In the genomic region with DNA sequence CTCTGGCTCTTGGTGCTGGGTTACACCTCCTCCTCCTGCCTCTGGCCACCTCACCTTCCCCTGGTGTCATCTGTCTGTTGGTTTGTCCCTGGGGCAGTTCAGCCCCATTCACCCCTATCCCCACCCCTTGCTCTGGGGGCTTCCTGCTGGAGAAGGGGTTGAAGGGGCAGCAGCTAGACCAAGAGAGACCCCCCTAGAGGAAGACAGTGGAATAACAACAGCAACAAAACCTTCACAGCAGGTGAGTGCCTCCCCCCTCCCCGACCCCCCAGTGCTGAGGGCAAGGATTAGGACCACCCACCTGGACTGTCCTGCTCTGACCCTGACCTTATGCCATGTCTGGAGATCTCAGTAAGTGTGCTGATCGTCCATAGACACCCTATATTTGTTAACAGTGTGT, we compare ENCODE assay signal across 17 mouse cellular contexts. TPM values are rescaled to one million over a fixed set of nuclear protein-coding genes. Genes with fewer than 3 reads are reported as not detected.
DNase-seq lines count a peak whose midpoint lies in the region; ATAC-seq and TF ChIP-seq lines count a peak whose summit lies in the region.
"Had no signal": no experiment of that assay in that cellular context is flagged by ENCODE, and none has a peak within 500 bp of the region (broad histone marks: within the 10 kb centered on the region; RNA-seq: fewer than 3 reads in every experiment).

No protein-coding gene starts in this region.

- no peak for ATAC-seq in heart, postnatal 0 days (ENCODE audit: insufficient read depth, low read depth)
- ATAC-seq in lung, postnatal 0 days = no peak
- ATAC-seq in G1E (ENCODE audit: extremely low read depth, insufficient number of reproducible peaks, low FRiP score, poor library complexity, severe bottlenecking) = no peak; the same call in 1 of the 2 replicates
- peak; percentile 53 for ATAC-seq in megakaryocyte progenitor cell, adult 5-6 weeks (replicated peaks; ENCODE audit: poor library complexity)

- no peak for TF ChIP-seq EP300 in heart, postnatal 0 days (IDR thresholded peaks at IDR 0.05; ENCODE audit: low read depth)
- TF ChIP-seq EP300 in lung, postnatal 0 days (IDR thresholded peaks at IDR 0.05) = no peak

- H3K36me3 ChIP-seq in heart, postnatal 0 days (replicated peaks; ENCODE audit: control insufficient read depth, insufficient read depth, low read length) = no peaks in the 10 kb centered on the region
- H3K36me3 ChIP-seq in lung, postnatal 0 days (ENCODE audit: insufficient read depth, low read length) = no peaks in the 10 kb centered on the region
- H3K36me3 ChIP-seq in G1E (replicated peaks) = no peaks in the 10 kb centered on the region
- H3K36me3 ChIP-seq: embryonic facial prominence, embryonic 13.5 days; heart, embryonic 15.5 days; intestine, embryonic 15.5 days had no signal

- no peak overlapping the region for H3K4me2 ChIP-seq in heart, postnatal 0 days (ENCODE audit: low read depth, low read length)
- no peak overlapping the region for H3K4me2 ChIP-seq in lung, postnatal 0 days (replicated peaks; ENCODE audit: low read depth, low read length)
- H3K4me2 ChIP-seq: embryonic facial prominence, embryonic 13.5 days; forebrain, embryonic 13.5 days; heart, embryonic 15.5 days; intestine, embryonic 15.5 days had no signal

- WGBS in heart, postnatal 0 days = 28% methylated on average over 2 of the region's 2 CpGs
- WGBS in lung, postnatal 0 days = 12% methylated on average over 2 of the region's 2 CpGs

- intact Hi-C loops in heart, postnatal 36 days (cut with DNase I) = loop anchor here (10.0 kb wide), 1 partner anchor 459 kb away; no protein-coding TSS in a partner anchor

- 0 out of 2 replicates have a peak, but pooled peaks have one; percentile 18 for TF ChIP-seq CTCF in heart, postnatal 0 days (IDR thresholded peaks at IDR 0.05; ENCODE audit: low read depth)
- TF ChIP-seq CTCF in lung, postnatal 0 days (IDR thresholded peaks at IDR 0.05) = peak; percentile 40
- TF ChIP-seq CTCF in G1E (IDR thresholded peaks at IDR 0.05; ENCODE audit: low read depth, low read length) = peak; percentile 58

- H3K4me1 ChIP-seq in heart, postnatal 0 days (ENCODE audit: control insufficient read depth, insufficient read depth) = no peaks in the 10 kb centered on the region
- H3K4me1 ChIP-seq in lung, postnatal 0 days (ENCODE audit: insufficient read depth, low read depth, low read length) = no peaks in the 10 kb centered on the region
- H3K4me1 ChIP-seq in G1E (ENCODE audit: insufficient read depth, low read depth, low read length) = no peaks in the 10 kb centered on the region
- H3K4me1 ChIP-seq: embryonic facial prominence, embryonic 13.5 days; heart, embryonic 15.5 days; intestine, embryonic 15.5 days had no signal

- no peak overlapping the region for H3K4me3 ChIP-seq in heart, postnatal 0 days (ENCODE audit: low read depth, low read length)
- H3K4me3 ChIP-seq in lung, postnatal 0 days (ENCODE audit: low read depth, low read length) = no peak overlapping the region
- no peak overlapping the region for H3K4me3 ChIP-seq in G1E (ENCODE audit: low read depth, low read length)
- H3K4me3 ChIP-seq: embryonic facial prominence, embryonic 13.5 days; forebrain, embryonic 13.5 days; heart, embryonic 15.5 days; intestine, embryonic 15.5 days; myocyte had no signal

- DNase-seq in heart, postnatal 0 days (ENCODE audit: low spot score) = no peak
- DNase-seq in heart, postnatal 36 days = no peak
- DNase-seq in lung, postnatal 0 days (ENCODE audit: low spot score) = no peak
- no peak for DNase-seq in lung, postnatal 36 days
- no peak for DNase-seq in G1E (ENCODE audit: low spot score)
- DNase-seq in spleen, adult 12 weeks (ENCODE audit: low spot score) = no peak
- DNase-seq in kidney, postnatal 25 days = no peak
- DNase-seq: cerebellum, adult 9-10 months; gastrocnemius, postnatal 10 days; liver had no signal

- no peaks in the 10 kb centered on the region for H3K9me3 ChIP-seq in heart, postnatal 0 days (replicated peaks; ENCODE audit: control insufficient read depth, low read length)
- no peaks in the 10 kb centered on the region for H3K9me3 ChIP-seq in lung, postnatal 0 days (ENCODE audit: low read length)
- no peaks in the 10 kb centered on the region for H3K9me3 ChIP-seq in G1E (replicated peaks)
- H3K9me3 ChIP-seq: embryonic facial prominence, embryonic 13.5 days; forebrain, embryonic 13.5 days; heart, embryonic 15.5 days; intestine, embryonic 15.5 days had no signal

- H3K27me3 ChIP-seq in heart, postnatal 0 days (ENCODE audit: control insufficient read depth, insufficient read depth, low read length) = no peaks in the 10 kb centered on the region
- no peaks in the 10 kb centered on the region for H3K27me3 ChIP-seq in lung, postnatal 0 days (replicated peaks; ENCODE audit: insufficient read depth, low read length)
- H3K27me3 ChIP-seq in G1E (ENCODE audit: insufficient read depth, low read length) = peaks cover 5% of the 10 kb centered on the region
- H3K27me3 ChIP-seq: embryonic facial prominence, embryonic 13.5 days; intestine, embryonic 15.5 days had no signal

- H3K9ac ChIP-seq in heart, postnatal 0 days (replicated peaks; ENCODE audit: low read depth, low read length) = no peak overlapping the region
- no peak overlapping the region for H3K9ac ChIP-seq in lung, postnatal 0 days (replicated peaks; ENCODE audit: low read depth)
- H3K9ac ChIP-seq: embryonic facial prominence, embryonic 13.5 days; forebrain, embryonic 13.5 days; heart, embryonic 15.5 days; intestine, embryonic 15.5 days had no signal

- H3K27ac ChIP-seq in heart, postnatal 0 days (ENCODE audit: low read depth) = no peak overlapping the region
- no peak overlapping the region for H3K27ac ChIP-seq in lung, postnatal 0 days (ENCODE audit: low read length)
- H3K27ac ChIP-seq: embryonic facial prominence, embryonic 13.5 days; forebrain, embryonic 13.5 days; heart, embryonic 15.5 days; intestine, embryonic 15.5 days; macrophage had no signal

RNA-seq across cellular contexts. Expression of a gene that starts 15.8 kb away (rescaled TPM):
- 0.88 and 3.9 TPM in 2 replicates for total RNA-seq in heart, postnatal 0 days (2014; rRNA removed; ENCODE audit: low replicate concordance)
- 0.30 and 0.33 TPM in 2 replicates for polyA plus RNA-seq in heart, postnatal 0 days (2015; fragmentation: Nextera tagmentation; extraction: Ambion mirVana)
- total RNA-seq in heart, postnatal 36 days (2021) = under 1 TPM; 0.14 to 0.67 TPM
- 0.29 and 0.38 TPM in 2 replicates for polyA plus RNA-seq in lung, postnatal 0 days (2015; fragmentation: Nextera tagmentation; extraction: Ambion mirVana)
- total RNA-seq in G1E (2014; fragmentation: Nextera tagmentation) = 0.75 TPM in 1 of 2 replicates, not detected in the other
- 0.06 and 0.16 TPM in 2 replicates for total RNA-seq in G1E (2017)
- polyA plus RNA-seq in G1E (2012) = not detected in 2 replicates
- total RNA-seq in megakaryocyte progenitor cell, adult 5-6 weeks (2015) = not detected in 2 replicates
- total RNA-seq in megakaryocyte progenitor cell, adult 5-6 weeks (2017) = not detected in 2 replicates
- polyA plus RNA-seq: macrophage, myocyte had no signal

RNA-seq across cellular contexts. Expression of a gene that starts 31.8 kb away (rescaled TPM):
- total RNA-seq in heart, postnatal 0 days (2014; rRNA removed; ENCODE audit: low replicate concordance) = 75.7 and 107 TPM in 2 replicates
- 42.9 and 47.1 TPM in 2 replicates for polyA plus RNA-seq in heart, postnatal 0 days (2015; fragmentation: Nextera tagmentation; extraction: Ambion mirVana)
- total RNA-seq in heart, postnatal 36 days (2021) = 10 to 100 TPM; 90.4 to 91.4 TPM
- polyA plus RNA-seq in lung, postnatal 0 days (2015; fragmentation: Nextera tagmentation; extraction: Ambion mirVana) = 80.1 and 83.6 TPM in 2 replicates
- 206 and 223 TPM in 2 replicates for total RNA-seq in G1E (2014; fragmentation: Nextera tagmentation)
- 111 and 137 TPM in 2 replicates for total RNA-seq in G1E (2017)
- polyA plus RNA-seq in G1E (2012) = 677 and 1,007 TPM in 2 replicates
- total RNA-seq in megakaryocyte progenitor cell, adult 5-6 weeks (2015) = 230 and 235 TPM in 2 replicates
- 71.4 and 76.6 TPM in 2 replicates for total RNA-seq in megakaryocyte progenitor cell, adult 5-6 weeks (2017)

RNA-seq across cellular contexts. Expression of a gene that starts 36.0 kb away (rescaled TPM):
- 9.8 and 16.4 TPM in 2 replicates for total RNA-seq in heart, postnatal 0 days (2014; rRNA removed; ENCODE audit: low replicate concordance)
- 15.6 and 15.7 TPM in 2 replicates for polyA plus RNA-seq in heart, postnatal 0 days (2015; fragmentation: Nextera tagmentation; extraction: Ambion mirVana)
- total RNA-seq in heart, postnatal 36 days (2021) = 10 to 100 TPM; 21.6 to 22.4 TPM
- polyA plus RNA-seq in lung, postnatal 0 days (2015; fragmentation: Nextera tagmentation; extraction: Ambion mirVana) = 0.27 and 0.31 TPM in 2 replicates
- total RNA-seq in G1E (2014; fragmentation: Nextera tagmentation) = 4.7 and 5.3 TPM in 2 replicates
- 6.0 and 8.2 TPM in 2 replicates for total RNA-seq in G1E (2017)
- polyA plus RNA-seq in G1E (2012) = 0.31 and 0.52 TPM in 2 replicates
- 1.2 and 1.4 TPM in 2 replicates for total RNA-seq in megakaryocyte progenitor cell, adult 5-6 weeks (2015)
- 1.3 and 1.4 TPM in 2 replicates for total RNA-seq in megakaryocyte progenitor cell, adult 5-6 weeks (2017)
